Mouse (Mus musculus): ENCODE measurements at regions not wholly inside any gene's neighbourhood (a gene's known extent, or its start where the extent isn't known, plus 50 kb on each side); places are given as distances from the start of the nearest gene placed in this dataset.

GRCm38 (mm10) chr10:102892373-102892772 lies 137.6 kb downstream of the Alx1 start:
- TF ChIP-seq CTCF (IDR thresholded peaks at IDR 0.05; ENCODE audit: low read depth) (no peak), EP300 (IDR thresholded peaks at IDR 0.05; ENCODE audit: low read depth) (no peak)

All from liver, postnatal 0 days (tissue).